Mouse (Mus musculus): ENCODE measurements around the gene Mettl27. TPM values are rescaled to one million over a fixed set of nuclear protein-coding genes. Genes with fewer than 3 reads are reported as not detected.

Mettl27 gene
- polyA plus RNA-seq, 1 experiment: 5.8 TPM

- Histone ChIP-seq H3K36me3 (ENCODE audit: control insufficient read depth) (no peaks in the 10 kb centered on the region), H3K9me3 (ENCODE audit: control insufficient read depth, low read length) (no peaks in the 10 kb centered on the region), H3K4me3 (replicated peaks) (no peak overlapping the region), H3K4me1 (ENCODE audit: control insufficient read depth) (peaks cover 55% of the 10 kb centered on the region), H3K27me3 (ENCODE audit: control insufficient read depth) (no peaks in the 10 kb centered on the region)
- TF ChIP-seq TAL1 (IDR thresholded peaks at IDR 0.05; ENCODE audit: low read length) (no peak), GATA1 (IDR thresholded peaks at IDR 0.05; ENCODE audit: low read length) (no peak)
Measured at GRCm38 (mm10) chr5:134973081-134973480, 40.9 kb downstream of the Mettl27 start.

- TF ChIP-seq TAL1 (IDR thresholded peaks at IDR 0.05; ENCODE audit: low read length) (no peak), GATA1 (IDR thresholded peaks at IDR 0.05; ENCODE audit: low read length) (no peak)
- no peaks in the 10 kb centered on the region for H3K27me3 ChIP-seq (ENCODE audit: control insufficient read depth)
- no peak overlapping the region for H3K4me3 ChIP-seq (replicated peaks)
- H3K36me3 ChIP-seq (ENCODE audit: control insufficient read depth): no peaks in the 10 kb centered on the region
- no peaks in the 10 kb centered on the region for H3K9me3 ChIP-seq (ENCODE audit: control insufficient read depth, low read length)
- peaks cover 56% of the 10 kb centered on the region for H3K4me1 ChIP-seq (ENCODE audit: control insufficient read depth)
Measured at GRCm38 (mm10) chr5:134973526-134973925, 41.4 kb downstream of the Mettl27 start.

GRCm38 (mm10) chr5:134974294-134974693 is 42.1 kb downstream of the Mettl27 start:
- no peaks in the 10 kb centered on the region for H3K27me3 ChIP-seq (ENCODE audit: control insufficient read depth)
- TF ChIP-seq GATA1 (IDR thresholded peaks at IDR 0.05; ENCODE audit: low read length) (no peak), TAL1 (IDR thresholded peaks at IDR 0.05; ENCODE audit: low read length) (no peak)
- no peaks in the 10 kb centered on the region for H3K9me3 ChIP-seq (ENCODE audit: control insufficient read depth, low read length)
- no peaks in the 10 kb centered on the region for H3K36me3 ChIP-seq (ENCODE audit: control insufficient read depth)
- H3K4me1 ChIP-seq (ENCODE audit: control insufficient read depth): peaks cover 56% of the 10 kb centered on the region
- peak overlapping the region; percentile 28 for H3K4me3 ChIP-seq (replicated peaks)

- Histone ChIP-seq H3K27me3 (ENCODE audit: control insufficient read depth) (no peaks in the 10 kb centered on the region), H3K4me1 (ENCODE audit: control insufficient read depth) (peaks cover 56% of the 10 kb centered on the region), H3K9me3 (ENCODE audit: control insufficient read depth, low read length) (no peaks in the 10 kb centered on the region), H3K36me3 (ENCODE audit: control insufficient read depth) (no peaks in the 10 kb centered on the region), H3K4me3 (replicated peaks) (no peak overlapping the region)
- TF ChIP-seq TAL1 (IDR thresholded peaks at IDR 0.05; ENCODE audit: low read length) (no peak), GATA1 (IDR thresholded peaks at IDR 0.05; ENCODE audit: low read length) (no peak)
Measured at GRCm38 (mm10) chr5:134974921-134975320, 42.8 kb downstream of the Mettl27 start.

GRCm38 (mm10) chr5:134976164-134976563 is 44.0 kb downstream of the Mettl27 start:
- TF ChIP-seq TAL1 (IDR thresholded peaks at IDR 0.05; ENCODE audit: low read length) (peak; percentile 48; the same call in 1 of the 3 replicates), GATA1 (IDR thresholded peaks at IDR 0.05; ENCODE audit: low read length) (no peak; the same call in 1 of the 2 replicates)
- Histone ChIP-seq H3K9me3 (ENCODE audit: control insufficient read depth, low read length) (no peaks in the 10 kb centered on the region), H3K36me3 (ENCODE audit: control insufficient read depth) (no peaks in the 10 kb centered on the region), H3K4me3 (replicated peaks) (no peak overlapping the region), H3K27me3 (ENCODE audit: control insufficient read depth) (no peaks in the 10 kb centered on the region), H3K4me1 (ENCODE audit: control insufficient read depth) (peaks cover 62% of the 10 kb centered on the region)

GRCm38 (mm10) chr5:134976577-134977250 is 44.5 kb downstream of the Mettl27 start:
- Histone ChIP-seq H3K4me3 (replicated peaks) (no peak overlapping the region), H3K36me3 (ENCODE audit: control insufficient read depth) (no peaks in the 10 kb centered on the region), H3K4me1 (ENCODE audit: control insufficient read depth) (peaks cover 62% of the 10 kb centered on the region), H3K9me3 (ENCODE audit: control insufficient read depth, low read length) (no peaks in the 10 kb centered on the region), H3K27me3 (ENCODE audit: control insufficient read depth) (no peaks in the 10 kb centered on the region)
- TF ChIP-seq GATA1 (IDR thresholded peaks at IDR 0.05; ENCODE audit: low read length): no peak
- TF ChIP-seq TAL1 (IDR thresholded peaks at IDR 0.05; ENCODE audit: low read length): no peak

- Histone ChIP-seq H3K27me3 (ENCODE audit: control insufficient read depth) (no peaks in the 10 kb centered on the region), H3K9me3 (ENCODE audit: control insufficient read depth, low read length) (no peaks in the 10 kb centered on the region), H3K4me1 (ENCODE audit: control insufficient read depth) (peaks cover 57% of the 10 kb centered on the region), H3K36me3 (ENCODE audit: control insufficient read depth) (no peaks in the 10 kb centered on the region), H3K4me3 (replicated peaks) (no peak overlapping the region)
- no peak for TF ChIP-seq TAL1 (IDR thresholded peaks at IDR 0.05; ENCODE audit: low read length)
- no peak for TF ChIP-seq GATA1 (IDR thresholded peaks at IDR 0.05; ENCODE audit: low read length)
Measured at GRCm38 (mm10) chr5:134977837-134978236, 45.7 kb downstream of the Mettl27 start.

- Histone ChIP-seq H3K36me3 (ENCODE audit: control insufficient read depth) (no peaks in the 10 kb centered on the region), H3K4me1 (ENCODE audit: control insufficient read depth) (peaks cover 32% of the 10 kb centered on the region), H3K9me3 (ENCODE audit: control insufficient read depth, low read length) (peaks cover 2% of the 10 kb centered on the region; the same call in 1 of the 2 replicates), H3K4me3 (replicated peaks) (no peak overlapping the region), H3K27me3 (ENCODE audit: control insufficient read depth) (peaks cover 26% of the 10 kb centered on the region)
- TF ChIP-seq TAL1 (IDR thresholded peaks at IDR 0.05; ENCODE audit: low read length): no peak
- no peak for TF ChIP-seq GATA1 (IDR thresholded peaks at IDR 0.05; ENCODE audit: low read length)
Measured at GRCm38 (mm10) chr5:134981149-134981548, 49.0 kb downstream of the Mettl27 start.

- H3K4me1 ChIP-seq (ENCODE audit: control insufficient read depth): peaks cover 19% of the 10 kb centered on the region
- no peaks in the 10 kb centered on the region for H3K36me3 ChIP-seq (ENCODE audit: control insufficient read depth)
- no peak overlapping the region for H3K4me3 ChIP-seq (replicated peaks)
- peaks cover 9% of the 10 kb centered on the region; the same call in 1 of the 2 replicates for H3K9me3 ChIP-seq (ENCODE audit: control insufficient read depth, low read length)
- H3K27me3 ChIP-seq (ENCODE audit: control insufficient read depth): peaks cover 46% of the 10 kb centered on the region
- TF ChIP-seq TAL1 (IDR thresholded peaks at IDR 0.05; ENCODE audit: low read length) (no peak), GATA1 (IDR thresholded peaks at IDR 0.05; ENCODE audit: low read length) (no peak)
Measured at GRCm38 (mm10) chr5:134983111-134983510, 50.9 kb downstream of the Mettl27 start.
